Mouse (Mus musculus) C2C12 (cell line): ENCODE data around the gene Heatr4.

ENCODE experiments used
- CEBPB ChIP-seq: IDR thresholded peaks from one replicate; pipeline ENCODE4 v1.6.1; 2011; ENCODE audit warnings: low read depth, mild to moderate bottlenecking, control low read depth, moderate library complexity
- CTCF ChIP-seq: IDR thresholded peaks from one replicate; pipeline ENCODE4 v1.5.1; 2011; ENCODE audit not compliant: control insufficient read depth, insufficient read depth, insufficient read length
- MYOD1 ChIP-seq: IDR thresholded peaks from one replicate; pipeline ENCODE4 v1.6.1; 2011; ENCODE audit warnings: low read depth; ENCODE audit not compliant: control insufficient read depth, insufficient read length
- USF1 ChIP-seq: IDR thresholded peaks from one replicate; pipeline ENCODE4 v1.6.1; 2011; ENCODE audit warnings: low read depth, mild to moderate bottlenecking, control low read depth, moderate library complexity

- TF ChIP-seq CTCF (no peak), USF1 (no peak), CEBPB (no peak), MYOD1 (no peak)
These were observed 19.4 kb downstream of the Heatr4 start for GRCm38 (mm10) chr12:83965235-83965634.
